Mouse (Mus musculus) thymus, postnatal 10 days (tissue): ENCODE measurements at regions not wholly inside any gene's neighbourhood (a gene's known extent, or its start where the extent isn't known, plus 50 kb on each side); places are given as distances from the start of the nearest gene placed in this dataset.

Experiments
- DNase-seq, 2 experiments: peaks; one replicate each; pipeline ENCODE4 v3.0.0; 2021; ENCODE audit warnings: low spot score in 2 of 2

- DNase-seq, result no peak
These were observed 250.6 kb downstream of the Uaca start for GRCm38 (mm10) chr9:61044983-61045382.

DNA sequence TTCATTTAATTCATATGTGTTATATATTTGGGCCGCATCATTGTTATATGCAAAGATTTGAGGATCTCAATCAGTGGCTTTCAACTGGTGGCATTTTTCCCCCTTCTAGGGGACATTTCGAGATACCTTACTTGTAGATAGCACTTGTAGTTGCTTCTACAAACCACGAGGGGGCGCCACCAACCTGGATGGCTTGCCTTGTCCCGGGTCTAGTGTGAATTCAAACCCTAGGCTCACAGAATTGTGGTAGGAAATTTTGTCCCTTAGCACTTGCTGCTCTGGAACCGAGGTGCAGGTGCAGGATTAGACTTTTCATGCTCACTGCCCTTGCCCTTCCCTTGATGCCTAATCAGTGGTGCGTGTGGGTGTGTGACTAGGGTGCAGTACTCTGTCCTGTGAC lies 252.2 kb downstream of the Uaca start:
- DNase-seq, result peak; percentile 69 to 92

- DNase-seq, result no peak
These were observed 252.9 kb downstream of the Uaca start for GRCm38 (mm10) chr9:61047289-61047688.

GRCm38 (mm10) chr9:61048576-61048975 lies 254.2 kb downstream of the Uaca start:
- DNase-seq, result no peak

DNA sequence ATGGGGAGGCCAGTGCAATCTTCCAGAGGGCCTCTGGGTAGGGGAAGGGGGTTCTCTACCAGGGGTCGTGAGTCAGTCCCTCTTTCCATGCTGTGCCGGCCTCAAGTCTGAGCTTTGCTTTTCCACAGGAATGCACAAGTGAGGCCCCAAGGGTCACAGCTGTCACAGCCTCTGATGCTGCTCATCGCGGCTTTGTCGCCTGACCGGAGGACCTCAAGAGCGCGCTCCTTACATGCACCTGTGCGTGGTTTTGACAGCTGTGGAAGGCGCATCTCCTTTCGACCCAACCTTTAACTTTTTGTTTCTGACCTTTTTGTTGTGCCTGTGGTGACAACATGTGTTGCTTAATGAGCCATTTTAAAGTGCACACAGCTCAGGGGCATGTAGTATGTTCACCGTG lies 258.3 kb downstream of the Uaca start:
- DNase-seq, result peak; percentile 55 to 64

- DNase-seq, result peak; percentile 89 to 94
These were observed 260.1 kb downstream of the Uaca start for GRCm38 (mm10) chr9:61054427-61054826.

DNA sequence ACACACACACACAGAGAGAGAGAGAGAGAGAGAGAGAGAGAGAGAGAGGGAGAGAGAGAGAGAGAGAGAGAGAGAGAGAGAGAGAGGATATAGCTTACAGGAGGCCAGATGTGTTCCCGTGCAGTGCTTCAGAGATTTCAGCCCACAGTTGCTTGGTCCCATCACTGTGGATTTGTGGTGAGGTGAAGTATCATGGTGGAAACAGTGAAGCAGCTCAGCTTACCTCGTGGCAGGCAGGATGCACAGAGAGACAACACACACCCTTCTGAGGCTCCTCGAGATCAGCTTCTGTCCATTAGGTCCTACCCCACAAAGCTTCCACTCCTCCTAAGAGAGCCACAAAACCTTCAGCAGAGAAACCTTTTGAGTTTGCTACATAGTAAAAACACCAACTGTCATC lies 261.1 kb downstream of the Uaca start:
- no peak for DNase-seq

GRCm38 (mm10) chr9:61055928-61056730 lies 261.8 kb downstream of the Uaca start:
- peak; percentile 46 to 47 for DNase-seq

- DNase-seq, result peak; percentile 69 to 70
These were observed 262.5 kb downstream of the Uaca start for GRCm38 (mm10) chr9:61056731-61057270.

- no peak for DNase-seq
These were observed 264.9 kb downstream of the Uaca start for GRCm38 (mm10) chr9:61059225-61059624.

DNA sequence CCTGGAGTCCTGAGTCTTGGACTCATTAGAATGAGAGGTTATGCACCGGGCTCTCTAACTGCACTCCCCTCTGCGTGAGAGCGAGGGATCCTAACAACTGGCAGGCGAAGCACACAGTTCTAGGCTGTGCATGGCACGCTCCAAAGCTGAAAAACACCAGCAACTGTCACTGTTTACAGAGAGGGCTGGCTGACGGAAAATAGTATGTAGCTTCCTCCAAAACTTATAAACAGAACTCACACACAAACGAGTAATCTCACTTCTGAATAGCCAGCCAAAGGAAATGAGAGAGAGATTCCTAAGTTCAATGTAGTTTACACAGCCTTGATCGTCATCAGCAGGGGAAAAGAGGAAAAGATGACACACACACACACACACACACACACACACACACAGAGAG lies 266.6 kb downstream of the Uaca start:
- no peak for DNase-seq

DNA sequence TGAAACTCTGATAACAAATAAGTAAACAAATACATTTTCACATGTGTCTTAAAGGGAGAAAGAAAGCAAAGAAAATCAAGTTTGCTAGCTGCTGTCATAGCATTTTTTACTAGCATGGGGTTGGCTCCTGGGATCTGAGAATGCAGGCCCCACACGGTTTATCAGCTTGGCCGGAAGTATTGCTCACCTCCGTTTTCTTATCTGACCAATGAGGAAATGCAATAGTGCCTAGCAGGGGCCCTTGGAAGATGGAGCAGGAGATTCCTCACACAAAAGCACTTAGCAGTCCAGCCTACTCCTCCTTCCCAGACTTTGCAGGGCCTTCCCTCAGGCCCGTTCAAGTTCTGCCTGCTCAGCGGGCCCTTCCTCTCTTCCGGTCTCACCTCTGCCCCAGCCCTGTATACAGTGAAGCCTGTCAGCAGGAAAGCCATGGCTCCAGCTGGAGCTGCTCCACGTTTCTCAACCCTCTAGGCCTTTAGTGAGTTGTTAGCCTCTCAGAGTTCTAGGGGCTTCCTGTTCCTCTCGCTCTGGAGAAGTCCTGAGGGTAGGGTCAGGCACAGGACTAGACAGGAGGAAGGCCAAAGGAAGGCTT lies 270.5 kb downstream of the Uaca start:
- DNase-seq, result no peak

DNA sequence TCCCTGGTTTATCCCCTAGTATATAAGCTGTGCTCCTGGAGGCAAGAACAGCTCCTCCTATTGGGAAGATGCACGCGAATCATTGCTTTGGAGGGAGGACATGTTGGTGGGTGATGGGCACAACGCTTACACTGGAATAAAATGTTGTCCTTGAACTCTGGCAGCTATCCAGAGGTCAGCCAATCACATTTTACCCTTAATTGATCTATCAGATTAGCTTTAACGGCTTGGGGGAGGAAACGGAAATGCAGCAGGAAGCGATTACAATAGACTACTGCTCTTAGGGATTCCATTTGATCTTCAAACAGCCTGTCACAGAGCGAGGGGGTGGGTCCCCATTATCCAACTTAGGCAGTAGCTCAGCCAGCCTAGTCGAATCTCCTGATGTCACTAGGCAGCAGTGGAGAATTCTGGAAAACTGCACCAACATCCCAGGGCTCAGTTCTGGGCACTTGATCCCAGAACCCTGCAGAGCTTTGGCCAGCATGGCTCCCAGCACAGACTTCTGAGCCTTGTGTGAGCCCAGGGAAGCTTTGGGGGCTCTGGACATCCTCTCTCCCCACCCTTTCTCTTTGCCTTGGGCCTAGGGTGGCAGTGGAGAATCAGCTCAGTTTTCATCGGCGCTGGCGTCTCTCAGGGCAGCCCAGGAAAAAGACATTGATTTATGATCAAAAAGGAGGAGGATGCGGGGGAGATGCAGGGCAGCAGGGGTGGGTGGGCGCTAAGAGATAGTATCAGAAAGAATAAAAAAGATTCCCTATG lies 275.4 kb downstream of the Uaca start:
- DNase-seq, result no peak

- DNase-seq, result no peak
These were observed 276.0 kb downstream of the Uaca start for GRCm38 (mm10) chr9:61070315-61070707.

DNA sequence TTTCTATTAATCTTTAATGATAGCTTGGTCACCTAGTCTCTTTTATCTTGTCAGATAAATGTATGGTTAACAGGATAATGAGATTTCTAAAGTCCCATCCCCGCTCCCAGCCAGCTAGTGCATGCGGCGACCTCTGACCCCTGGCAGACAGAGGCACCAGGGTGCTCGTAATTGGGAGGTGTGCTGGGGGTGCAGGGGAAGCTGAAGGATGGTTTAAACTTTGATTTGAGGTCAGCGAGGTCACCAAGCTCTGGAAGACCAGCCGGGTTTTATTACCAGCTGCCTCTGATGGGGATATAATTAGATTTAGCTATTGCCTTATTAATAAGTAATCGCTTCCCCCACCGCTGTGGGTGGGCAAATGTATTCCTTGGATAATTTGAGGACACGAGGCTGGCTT lies 276.5 kb downstream of the Uaca start:
- no peak for DNase-seq

DNA sequence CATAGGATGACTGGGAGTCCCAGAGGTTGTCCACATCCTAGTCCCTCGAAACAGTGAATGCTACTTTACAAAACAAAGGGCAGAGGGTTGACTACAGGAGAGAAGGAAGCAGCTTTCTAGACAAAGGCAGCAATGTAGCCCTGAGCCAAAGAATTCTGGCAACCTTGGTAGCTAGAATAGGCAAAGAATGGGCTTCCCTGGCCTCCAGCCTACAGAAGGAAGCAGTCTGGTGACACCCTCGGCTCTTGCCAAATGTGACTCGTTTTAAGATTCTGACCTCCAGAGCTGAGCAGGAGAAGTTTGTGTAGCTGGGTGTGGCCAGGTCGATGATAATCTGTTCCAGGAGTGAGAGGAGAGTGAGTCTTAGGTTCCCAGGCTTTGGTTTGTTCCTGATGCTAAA lies 279.1 kb downstream of the Uaca start:
- DNase-seq, result no peak

DNA sequence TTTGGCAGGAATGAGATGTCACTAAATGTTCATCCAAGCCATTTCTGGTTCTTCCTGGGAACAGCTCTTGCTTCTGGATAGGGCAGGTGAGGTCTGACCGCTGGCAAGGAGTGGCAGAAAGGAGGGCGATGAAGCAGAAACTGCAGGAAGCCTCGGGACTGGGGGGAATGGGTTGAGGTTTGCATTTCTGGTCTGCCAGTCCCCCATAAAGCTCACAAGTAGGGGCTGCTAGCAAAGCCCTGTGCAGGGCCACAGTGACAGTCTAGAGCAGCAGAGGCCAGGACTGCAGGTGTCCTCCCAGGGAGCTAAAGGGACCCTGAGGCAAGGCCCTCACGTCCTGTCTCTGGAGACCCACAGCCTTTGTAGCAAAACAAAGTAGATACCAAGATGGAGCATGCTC lies 280.7 kb downstream of the Uaca start:
- peak in 1 of 2 experiments; percentile 32 for DNase-seq

- peak in 1 of 2 experiments; percentile 30 for DNase-seq
These were observed 282.8 kb downstream of the Uaca start for GRCm38 (mm10) chr9:61077181-61077580.

DNA sequence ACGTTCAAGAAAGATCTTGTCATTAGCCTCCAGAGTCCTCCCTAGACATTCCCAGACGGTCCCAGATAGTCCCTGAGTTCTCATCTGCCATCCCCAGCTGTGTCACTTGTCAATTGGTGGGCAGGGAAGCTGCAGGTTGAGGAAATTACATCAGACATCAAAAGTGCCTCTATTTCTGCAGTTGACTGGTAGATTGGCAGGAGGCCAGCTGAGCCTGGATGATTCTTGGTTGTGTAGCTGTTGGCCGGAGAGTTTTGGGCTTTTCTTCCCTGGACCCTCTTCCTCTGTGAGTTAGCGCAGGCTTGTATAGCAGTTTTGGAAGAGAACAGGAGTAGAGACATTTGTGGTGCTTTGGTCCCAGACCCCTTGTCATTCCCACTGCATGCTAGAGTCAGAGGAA lies 283.5 kb downstream of the Uaca start:
- no peak for DNase-seq

DNA sequence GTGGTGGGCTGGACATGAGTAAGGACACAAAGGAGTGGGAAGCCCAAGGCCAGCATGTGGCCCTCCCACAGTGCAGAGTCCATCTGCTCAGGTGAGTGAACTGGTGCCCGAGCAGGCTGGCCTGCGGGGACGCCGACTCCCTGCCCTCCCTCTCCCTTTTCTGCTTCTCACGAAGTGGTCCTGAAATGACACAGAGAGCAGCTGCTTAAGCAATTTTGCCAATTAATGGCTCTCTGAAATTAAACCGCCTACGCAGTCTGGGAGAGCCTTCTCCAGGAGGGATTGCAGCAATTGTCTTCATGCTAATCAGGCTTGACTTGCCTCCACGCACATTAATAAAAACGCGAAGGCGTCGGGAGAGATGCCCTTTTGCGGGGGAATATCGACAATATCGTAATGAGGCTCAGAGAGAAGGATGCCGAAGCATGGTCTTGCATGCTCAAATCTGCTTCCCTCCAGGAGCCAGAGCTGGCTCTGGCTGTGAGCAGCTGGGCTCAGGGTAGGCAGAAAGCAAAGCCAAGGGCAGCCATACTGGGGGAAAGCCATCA lies 287.2 kb downstream of the Uaca start:
- DNase-seq, result no peak

- peak; percentile 66 to 73 for DNase-seq
These were observed 287.4 kb upstream of the Tle3 start for GRCm38 (mm10) chr9:61084655-61085230.

- DNase-seq, result no peak
These were observed 285.1 kb upstream of the Tle3 start for GRCm38 (mm10) chr9:61087035-61087434.
